Mouse (Mus musculus) left cerebral cortex, adult 8-10 months (tissue): ENCODE data around the gene Trmt2a. TPM values are rescaled to one million over a fixed set of nuclear protein-coding genes. Genes with fewer than 3 reads are reported as not detected.

ENCODE experiments used
- DNase-seq, 2 experiments: peaks; one replicate each; pipeline ENCODE4 v3.0.0; 2022; ENCODE audit warnings: low spot score in 2 of 2
- total RNA-seq, 4 experiments: library from RNA; stranded (reverse); gene quantifications; 2 replicates each; pipeline ENCODE4 v1.2.4; 2022

Gene Trmt2a
- total RNA-seq = 10 to 100 TPM; 45.5 to 57.0 (median 48.8) TPM

- peak; percentile 99 for DNase-seq
These were observed at the start of gene Trmt2a, which contains the start of gene Ranbp1 for GRCm38 (mm10) chr16:18248433-18249363. Gene Trmt2a (plus strand): TSS chr16:18248679. Gene Ranbp1 (minus strand): TSS chr16:18248732.

- no peak for DNase-seq
These were observed 48.4 kb upstream of the Trmt2a start for GRCm38 (mm10) chr16:18200062-18200461.

GRCm38 (mm10) chr16:18201620-18202019 is 46.9 kb upstream of the Trmt2a start:
- DNase-seq = no peak

- no peak for DNase-seq
These were observed 46.4 kb upstream of the Trmt2a start for GRCm38 (mm10) chr16:18202061-18202460.

- DNase-seq = no peak
These were observed 44.9 kb upstream of the Trmt2a start for GRCm38 (mm10) chr16:18203430-18204091.

- DNase-seq = peak in 1 of 2 experiments; percentile 49
These were observed 37.6 kb upstream of the Trmt2a start for GRCm38 (mm10) chr16:18210701-18211416.

GRCm38 (mm10) chr16:18211417-18212171 is 36.9 kb upstream of the Trmt2a start:
- peak in 1 of 2 experiments; percentile 95 for DNase-seq

GRCm38 (mm10) chr16:18213689-18214088 is 34.8 kb upstream of the Trmt2a start:
- DNase-seq = peak in 1 of 2 experiments; percentile 83

- DNase-seq = no peak
These were observed 33.6 kb upstream of the Trmt2a start for GRCm38 (mm10) chr16:18214858-18215257.

- no peak for DNase-seq
These were observed 30.9 kb upstream of the Trmt2a start, which contains the start of gene Ccdc188 for GRCm38 (mm10) chr16:18217579-18217978. Gene Ccdc188 (plus strand): TSS chr16:18217879.

GRCm38 (mm10) chr16:18218580-18218996 is 29.9 kb upstream of the Trmt2a start:
- no peak for DNase-seq

- no peak for DNase-seq
These were observed 28.5 kb upstream of the Trmt2a start for GRCm38 (mm10) chr16:18220001-18220400.

GRCm38 (mm10) chr16:18220856-18221542 is 27.5 kb upstream of the Trmt2a start:
- DNase-seq = no peak

GRCm38 (mm10) chr16:18221543-18221898 is 27.0 kb upstream of the Trmt2a start:
- no peak for DNase-seq

GRCm38 (mm10) chr16:18222188-18222587 is 26.3 kb upstream of the Trmt2a start:
- no peak for DNase-seq

- DNase-seq = no peak
These were observed 21.3 kb upstream of the Trmt2a start for GRCm38 (mm10) chr16:18227187-18227586.

- DNase-seq = no peak
These were observed 20.5 kb upstream of the Trmt2a start for GRCm38 (mm10) chr16:18227897-18228422.

GRCm38 (mm10) chr16:18228856-18229255 is 19.6 kb upstream of the Trmt2a start:
- no peak for DNase-seq

- DNase-seq = peak; percentile 74 to 93
These were observed 18.9 kb upstream of the Trmt2a start for GRCm38 (mm10) chr16:18229622-18230021.

- no peak for DNase-seq
These were observed 17.9 kb upstream of the Trmt2a start for GRCm38 (mm10) chr16:18230617-18231016.
